Mouse (Mus musculus): Measurements from ENCODE around the gene Tmprss6.

DNA sequence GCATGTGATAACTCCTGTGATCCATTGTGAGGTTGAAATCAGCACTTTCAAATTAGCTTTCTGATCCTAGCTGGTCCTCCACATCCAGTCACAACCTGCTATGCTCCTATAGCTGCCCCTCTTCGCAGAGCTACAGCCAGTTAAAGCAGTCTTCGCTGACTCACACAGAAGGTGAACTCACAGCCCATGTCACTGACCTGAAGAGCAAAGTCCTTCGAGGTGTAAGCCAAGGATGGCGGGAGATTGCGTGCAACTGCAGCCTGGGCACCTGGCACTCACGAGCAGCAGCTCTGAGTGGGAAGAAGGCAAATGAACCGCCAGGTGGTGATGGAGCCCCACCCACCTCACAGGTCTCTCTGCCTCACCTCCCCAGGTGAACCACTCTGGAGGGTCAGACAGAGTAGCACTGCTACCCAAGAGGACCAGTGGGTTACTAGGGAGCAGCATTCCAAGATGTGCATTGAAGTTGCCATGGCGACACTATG is 72.9 kb downstream of the Tmprss6 start, which contains the start of gene Tex33:
- no peak for TF ChIP-seq CTCF (IDR thresholded peaks at IDR 0.05; ENCODE audit: insufficient read depth, low read depth, low read length)
- TF ChIP-seq POLR2A (IDR thresholded peaks at IDR 0.05; ENCODE audit: insufficient read depth, low read depth, low read length), result no peak

Measured in olfactory bulb, adult 2 months (tissue).